Mouse (Mus musculus) cerebellum, adult 9-10 months (tissue): ENCODE measurements at regions not wholly inside any gene's neighbourhood (a gene's known extent, or its start where the extent isn't known, plus 50 kb on each side); places are given as distances from the start of the nearest gene placed in this dataset.

Source experiments
- DNase-seq: peaks from one replicate; pipeline ENCODE4 v3.0.0; 2022

GRCm38 (mm10) chr8:97477098-97477457 lies 1588.7 kb upstream of the Got2 start:
- no peak for DNase-seq

GRCm38 (mm10) chr8:97476430-97477097 lies 1588.2 kb upstream of the Got2 start:
- no peak for DNase-seq

GRCm38 (mm10) chr8:97473326-97473725 lies 1585.0 kb upstream of the Got2 start:
- no peak for DNase-seq

GRCm38 (mm10) chr8:97461478-97461877 lies 1573.1 kb upstream of the Got2 start:
- DNase-seq: no peak

GRCm38 (mm10) chr8:97447696-97448095 lies 1559.3 kb upstream of the Got2 start:
- DNase-seq: no peak

GRCm38 (mm10) chr8:97441483-97441882 lies 1553.1 kb upstream of the Got2 start:
- no peak for DNase-seq

GRCm38 (mm10) chr8:97433584-97433983 lies 1545.2 kb upstream of the Got2 start:
- DNase-seq: no peak

- no peak for DNase-seq
Measured at GRCm38 (mm10) chr8:97431467-97431866, 1543.1 kb upstream of the Got2 start.

GRCm38 (mm10) chr8:97422331-97422730 lies 1534.0 kb upstream of the Got2 start:
- peak; percentile 5 for DNase-seq

- no peak for DNase-seq
Measured at GRCm38 (mm10) chr8:97414742-97415141, 1526.4 kb upstream of the Got2 start.

GRCm38 (mm10) chr8:97403308-97403707 lies 1515.0 kb upstream of the Got2 start:
- DNase-seq: no peak

GRCm38 (mm10) chr8:97397327-97397719 lies 1509.0 kb upstream of the Got2 start:
- DNase-seq: no peak

GRCm38 (mm10) chr8:97396634-97397326 lies 1508.4 kb upstream of the Got2 start:
- DNase-seq: no peak

GRCm38 (mm10) chr8:97389651-97390050 lies 1501.3 kb upstream of the Got2 start:
- DNase-seq: no peak

- DNase-seq: no peak
Measured at GRCm38 (mm10) chr8:97389149-97389548, 1500.8 kb upstream of the Got2 start.

GRCm38 (mm10) chr8:97374911-97375771 lies 1486.8 kb upstream of the Got2 start:
- DNase-seq: no peak

- DNase-seq: no peak
Measured at GRCm38 (mm10) chr8:97346630-97347029, 1458.3 kb upstream of the Got2 start.

GRCm38 (mm10) chr8:97315497-97315896 lies 1427.2 kb upstream of the Got2 start:
- no peak for DNase-seq

- no peak for DNase-seq
Measured at GRCm38 (mm10) chr8:97308304-97308703, 1420.0 kb upstream of the Got2 start.

GRCm38 (mm10) chr8:97270582-97270981 lies 1382.2 kb upstream of the Got2 start:
- DNase-seq: no peak

- DNase-seq: peak; percentile 47
Measured at GRCm38 (mm10) chr8:97260964-97261363, 1372.6 kb upstream of the Got2 start.

- no peak for DNase-seq
Measured at GRCm38 (mm10) chr8:97254169-97254568, 1365.8 kb upstream of the Got2 start.

GRCm38 (mm10) chr8:97252232-97252631 lies 1363.9 kb upstream of the Got2 start:
- DNase-seq: no peak

GRCm38 (mm10) chr8:97251458-97251865 lies 1363.1 kb upstream of the Got2 start:
- DNase-seq: no peak
